ENCODE assay signal across 1 mouse cellular context in genomic region chr17:34172528-34172927, GRCm38 (mm10).
TF ChIP-seq lines count a peak whose summit lies in the region.

No protein-coding gene starts in this region.

TF ChIP-seq in MEL, 35 proteins besides CTCF, POLR2A, EP300 and RAD21:
- TF ChIP-seq TCF12 (IDR thresholded peaks at IDR 0.05; ENCODE audit: low read depth, low read length) (no peak), SMC3 (IDR thresholded peaks at IDR 0.05; ENCODE audit: low read depth, low read length) (peak; percentile 29; the same call in 1 of the 2 replicates)
